Mouse (Mus musculus): ENCODE measurements around the gene Psmb7. TPM values are rescaled to one million over a fixed set of nuclear protein-coding genes. Genes with fewer than 3 reads are reported as not detected.

Gene Psmb7
- polyA plus RNA-seq, 3 experiments from 2014 or later = 89.2 to 158 (median 118) TPM

DNA sequence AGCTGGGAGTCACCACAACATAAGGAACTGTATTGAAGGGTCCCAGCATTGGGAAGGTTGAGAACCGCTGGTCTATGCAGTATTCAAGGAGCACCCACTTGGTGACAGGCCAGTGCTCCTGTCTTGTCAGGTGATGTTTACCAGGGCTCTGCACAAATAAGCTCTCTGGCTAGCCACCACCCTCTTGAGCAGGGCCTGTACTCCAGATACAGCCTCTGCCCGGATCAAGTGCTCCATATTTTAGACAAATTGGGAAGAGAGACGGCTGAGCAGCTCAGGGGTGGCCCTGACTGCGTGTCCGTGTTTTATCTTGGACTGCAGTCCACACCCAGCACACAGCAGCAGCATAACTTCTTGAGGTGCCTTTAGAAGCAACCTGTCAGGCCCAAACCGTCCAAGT is 57.2 kb downstream of the Psmb7 start:
- ATAC-seq = no peak

DNA sequence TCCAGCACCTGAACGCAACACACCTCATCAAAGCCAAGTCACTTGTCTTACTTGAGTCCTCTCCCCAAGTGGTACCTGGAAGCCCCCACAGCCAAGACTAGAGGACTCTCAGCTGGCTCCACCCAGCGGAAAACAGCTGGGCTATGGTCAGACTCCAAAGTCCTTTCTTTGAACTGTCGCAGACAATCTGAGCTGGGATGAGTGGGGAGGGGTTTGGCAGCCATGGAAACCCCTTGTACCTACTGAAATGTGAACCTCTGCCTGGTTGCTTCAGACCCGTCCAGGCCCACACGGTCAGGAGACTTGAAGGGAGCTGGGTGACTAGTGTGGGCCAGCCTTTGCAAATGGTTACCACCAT is 58.5 kb downstream of the Psmb7 start:
- no peak for ATAC-seq

DNA sequence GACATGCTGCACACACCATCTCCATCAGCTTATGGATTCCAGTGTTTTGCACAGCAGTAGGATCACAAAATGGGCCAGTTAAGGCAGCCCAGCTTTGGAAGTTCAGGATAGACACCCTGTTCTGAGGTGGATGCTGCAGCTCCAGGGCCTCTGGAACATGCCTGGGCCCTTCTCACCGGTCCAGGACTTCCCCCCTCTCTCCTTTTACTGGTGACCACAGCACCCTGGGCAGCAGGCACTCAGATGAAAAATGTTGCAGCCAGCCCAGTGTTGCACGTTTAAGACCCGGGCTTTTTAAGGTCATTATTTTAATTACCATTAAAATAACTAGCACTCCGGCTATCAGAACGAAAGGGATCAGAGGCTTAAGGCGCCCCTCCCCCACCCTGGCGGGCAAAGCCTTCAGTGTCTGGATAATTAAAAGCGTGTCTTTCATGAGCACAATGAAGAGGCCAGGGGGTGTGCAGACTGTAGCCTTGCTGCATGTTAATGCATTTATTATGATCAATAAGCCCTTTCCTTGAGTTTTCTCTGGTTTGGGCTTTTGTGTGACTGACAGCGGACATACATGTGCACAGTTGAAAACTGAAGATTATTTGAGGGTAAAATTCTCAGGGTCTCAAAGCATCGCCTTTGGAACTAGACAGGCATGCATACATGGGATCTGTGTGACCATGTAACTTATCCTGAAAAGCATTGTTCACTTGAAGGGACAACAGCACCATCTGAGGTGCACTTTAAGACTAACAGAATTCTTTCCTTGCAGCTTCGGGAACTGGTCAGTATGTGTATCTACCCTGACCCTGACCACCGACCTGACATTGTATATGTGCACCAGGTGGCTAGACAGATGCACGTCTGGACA is 59.1 kb downstream of the Psmb7 start:
- ATAC-seq = no peak

DNA sequence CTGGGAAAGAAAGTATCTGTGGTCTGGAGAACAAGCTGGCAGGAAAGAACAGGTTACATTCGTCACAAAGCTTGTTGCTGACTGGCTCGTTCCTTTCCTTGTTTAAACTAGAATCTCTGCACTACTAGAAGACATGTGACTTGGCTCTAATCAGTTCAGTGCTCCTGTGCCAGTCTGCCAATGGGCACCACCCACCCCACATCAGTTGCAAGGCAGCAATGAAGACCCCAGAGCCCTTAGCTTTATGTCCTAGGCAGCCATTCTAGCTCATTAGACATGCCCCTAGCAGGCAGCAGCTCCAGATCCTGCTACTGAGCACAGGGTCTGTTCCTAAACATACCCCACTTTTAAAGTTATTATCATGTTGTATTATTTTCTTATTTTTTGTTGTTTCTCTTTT is 59.9 kb downstream of the Psmb7 start:
- no peak for ATAC-seq

- ATAC-seq = no peak
These were observed 64.4 kb downstream of the Psmb7 start for GRCm38 (mm10) chr2:38579528-38579927.

GRCm38 (mm10) chr2:38578602-38579521 is 65.0 kb downstream of the Psmb7 start:
- no peak for ATAC-seq

- ATAC-seq = no peak
These were observed 69.2 kb downstream of the Psmb7 start for GRCm38 (mm10) chr2:38574697-38575096.

GRCm38 (mm10) chr2:38571971-38572601 is 71.8 kb downstream of the Psmb7 start:
- ATAC-seq = no peak

GRCm38 (mm10) chr2:38562596-38562995 is 81.3 kb downstream of the Psmb7 start:
- no peak for ATAC-seq

DNA sequence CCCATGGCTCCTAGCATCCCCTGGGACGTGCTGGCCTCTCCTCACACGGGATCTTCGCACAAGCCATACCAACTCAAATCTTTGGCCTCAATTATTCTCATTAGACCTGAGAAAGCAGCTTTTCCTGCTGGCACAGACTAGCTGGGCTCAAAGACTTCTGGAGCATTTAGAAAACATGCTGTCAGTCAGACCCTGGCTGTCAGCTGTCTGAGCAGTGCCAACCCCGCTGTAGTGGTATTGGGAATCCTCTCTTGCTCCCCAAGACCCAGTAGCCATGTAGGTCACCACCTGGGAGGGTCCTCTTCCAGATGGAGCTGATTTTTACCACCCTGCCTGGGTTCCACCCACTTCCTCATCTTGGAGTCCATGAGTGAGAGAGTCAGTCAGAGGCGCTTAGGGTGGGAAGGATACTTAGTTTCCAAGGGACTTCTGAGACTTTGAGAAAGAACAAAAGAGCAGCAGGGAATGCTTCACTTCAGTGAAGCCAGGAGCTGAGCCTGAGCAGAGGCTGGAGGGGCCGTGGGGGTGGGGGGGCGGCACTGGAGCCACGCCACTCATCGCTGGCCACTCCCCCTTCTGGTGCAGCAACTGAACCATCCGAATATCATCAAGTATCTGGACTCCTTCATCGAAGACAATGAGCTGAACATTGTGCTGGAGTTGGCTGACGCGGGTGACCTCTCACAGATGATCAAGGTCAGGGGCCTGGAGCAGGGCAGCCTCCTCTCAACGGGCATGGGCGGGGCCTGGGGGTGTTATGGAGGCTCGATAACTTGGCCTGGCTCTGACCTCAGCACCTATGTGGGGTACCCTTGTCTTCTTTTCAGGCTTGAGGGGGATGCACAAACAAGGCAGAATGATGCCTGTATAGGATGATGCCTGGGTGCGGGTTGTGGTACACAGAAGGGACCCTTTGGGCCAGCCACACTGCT is 83.3 kb downstream of the Psmb7 start:
- ATAC-seq = no peak

DNA sequence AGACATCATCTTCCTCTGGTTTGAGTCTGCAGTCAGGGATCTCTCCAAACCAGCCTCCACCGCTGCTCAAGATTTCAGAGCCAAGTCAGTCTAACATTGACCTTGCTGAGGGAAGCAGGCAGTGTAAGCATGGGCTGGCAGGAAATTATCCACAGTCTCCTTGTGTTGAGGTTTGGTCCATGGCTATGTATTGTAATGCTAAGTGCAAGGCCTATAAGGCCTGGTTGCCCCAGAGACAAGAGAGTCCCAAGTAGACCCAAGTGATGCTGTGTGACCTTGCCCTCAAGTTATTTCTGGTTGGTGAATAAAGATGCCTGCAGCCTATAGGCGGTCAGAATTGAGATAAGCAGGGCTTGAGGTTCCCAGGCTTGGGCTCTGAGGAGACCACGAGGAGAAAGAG is 87.2 kb downstream of the Psmb7 start:
- ATAC-seq = no peak

- no peak for ATAC-seq
These were observed 88.2 kb downstream of the Psmb7 start for GRCm38 (mm10) chr2:38555659-38556058.

DNA sequence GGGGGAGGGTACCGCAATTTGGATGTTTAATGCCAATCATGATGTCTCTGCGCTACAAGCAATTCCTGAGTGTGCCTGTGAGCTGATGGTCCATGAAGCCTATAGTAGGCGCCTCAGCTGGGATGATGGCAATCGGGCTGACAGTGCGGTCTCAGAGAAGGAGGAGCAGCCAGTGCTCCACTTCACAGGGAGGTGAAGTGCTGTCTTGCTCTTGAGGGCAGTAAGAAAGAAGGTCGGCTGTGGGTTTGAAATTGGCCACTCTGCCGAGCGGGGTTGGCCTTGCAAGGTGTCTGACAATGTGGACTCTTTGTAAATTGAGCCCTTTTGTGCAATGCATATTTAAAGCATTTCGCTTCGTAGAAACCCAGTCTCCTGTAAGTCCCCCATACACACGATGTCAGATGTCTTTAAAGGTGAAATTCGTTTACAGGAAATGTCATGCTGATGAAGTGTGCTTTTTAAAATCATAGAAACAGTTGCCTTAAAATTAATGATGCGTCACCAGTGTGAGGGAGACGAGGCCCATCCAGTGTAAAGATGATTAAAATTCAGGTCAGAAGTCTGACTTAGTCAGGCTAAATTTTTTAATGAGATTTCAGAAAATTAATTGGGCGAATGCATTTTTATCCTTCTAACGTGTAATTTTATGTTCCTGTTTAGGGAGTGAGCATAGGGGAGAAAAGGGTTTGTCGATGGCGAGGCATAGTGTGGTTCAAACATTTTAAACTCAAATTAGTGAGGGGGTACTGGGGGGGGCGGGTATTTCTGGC is 89.5 kb downstream of the Psmb7 start:
- no peak for ATAC-seq

DNA sequence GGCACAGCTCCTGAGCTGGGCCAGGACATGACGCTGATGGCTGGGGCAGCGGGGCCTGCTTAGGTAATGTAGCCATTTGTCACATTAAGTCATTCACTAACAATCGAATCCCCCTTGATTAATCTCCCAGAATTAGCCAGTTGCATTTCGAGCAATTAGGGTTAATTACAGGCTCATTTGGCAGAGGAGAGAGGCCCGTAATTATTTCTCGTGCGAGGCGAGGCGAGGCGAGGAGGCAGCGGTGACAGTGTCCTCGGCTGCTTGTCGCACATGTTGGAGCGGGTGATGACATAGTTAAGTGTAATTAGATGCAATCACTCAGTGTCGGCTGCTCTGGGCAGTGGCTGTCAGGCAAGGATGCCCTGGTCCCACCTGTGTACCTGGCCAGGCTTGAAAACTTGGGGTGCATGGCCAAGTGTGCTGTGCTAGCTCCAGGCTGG is 91.9 kb downstream of the Psmb7 start:
- ATAC-seq = no peak

GRCm38 (mm10) chr2:38547793-38548517 is 95.9 kb downstream of the Psmb7 start:
- ATAC-seq = peak; percentile 90

DNA sequence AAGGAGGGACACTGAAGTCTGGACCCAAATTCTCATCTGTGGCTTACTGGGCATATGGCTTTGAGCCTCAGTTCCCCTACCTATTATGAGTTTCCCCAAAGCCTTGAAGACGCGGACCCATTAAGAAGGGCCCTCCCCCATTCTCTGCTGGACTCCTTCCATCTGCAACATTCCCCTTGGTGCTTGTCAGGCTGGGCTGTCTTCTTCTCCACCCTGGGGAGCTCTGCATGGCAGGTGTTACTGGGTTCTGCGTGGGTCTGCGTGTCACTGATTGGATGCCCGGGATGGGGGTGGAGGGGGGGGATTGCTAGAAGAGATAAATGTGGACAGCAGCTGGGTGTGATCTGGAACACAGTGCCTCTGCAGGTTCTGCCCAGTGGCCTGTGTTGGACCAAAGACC is 97.1 kb downstream of the Psmb7 start:
- no peak for ATAC-seq

GRCm38 (mm10) chr2:38546222-38546621 is 97.7 kb downstream of the Psmb7 start:
- no peak for ATAC-seq

DNA sequence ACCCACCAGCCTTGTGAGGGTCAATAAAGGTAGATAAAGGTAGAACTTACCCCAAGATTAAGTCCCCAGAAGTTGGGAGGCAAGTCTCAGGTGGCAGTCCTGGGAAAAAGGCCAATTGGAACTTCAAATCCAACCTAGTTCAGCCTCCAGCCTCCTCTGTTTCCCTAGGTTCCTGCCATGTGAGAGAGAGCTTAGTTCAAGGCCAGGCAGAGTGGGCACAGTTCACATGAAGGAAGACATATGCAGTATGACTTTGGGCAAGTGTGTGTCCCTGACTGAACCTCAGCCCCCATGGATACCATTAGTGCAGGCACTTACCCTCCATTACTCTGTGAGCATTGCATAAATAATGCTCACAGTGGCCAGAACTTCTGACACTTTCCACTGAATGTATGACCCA is 98.2 kb downstream of the Psmb7 start:
- no peak for ATAC-seq

DNA sequence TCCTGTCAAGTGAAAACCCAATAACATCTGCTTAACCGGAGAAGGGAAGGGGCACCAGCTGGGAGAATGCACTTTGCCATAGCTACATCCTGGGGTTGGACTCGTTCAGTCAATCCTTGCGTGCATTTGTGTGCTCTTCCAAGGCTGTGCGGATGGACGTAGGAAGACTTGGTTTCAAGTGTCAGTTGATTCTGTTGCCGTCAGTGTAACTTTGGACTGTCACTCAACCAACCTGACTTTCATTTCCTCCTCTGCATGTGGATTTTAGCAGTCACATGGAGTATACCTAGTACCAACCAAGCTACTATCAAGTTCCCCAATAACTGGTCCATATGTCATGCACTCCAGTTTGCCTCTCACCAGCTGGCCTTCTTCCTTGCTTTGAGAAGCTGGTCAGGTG is 98.9 kb downstream of the Psmb7 start:
- ATAC-seq = no peak

DNA sequence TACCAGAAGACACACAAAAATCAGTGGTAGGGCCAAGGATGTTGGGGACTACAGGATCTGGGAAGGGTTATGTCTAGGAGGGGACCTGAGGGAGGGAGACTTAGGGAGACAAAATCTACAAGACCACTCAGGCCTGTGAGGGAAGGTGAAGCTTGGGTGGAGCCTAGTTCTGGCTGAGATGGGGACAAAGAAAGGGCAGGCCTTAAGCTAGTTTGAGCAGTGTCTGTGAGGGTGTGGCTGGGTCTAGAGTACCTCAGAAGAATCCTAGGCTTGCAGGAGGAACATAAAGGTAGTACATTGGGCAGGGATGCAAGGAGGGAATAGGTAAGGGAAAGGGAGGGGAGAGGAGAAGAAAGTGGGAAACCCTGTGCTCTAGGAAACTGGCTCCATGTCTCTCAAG is 99.5 kb downstream of the Psmb7 start:
- no peak for ATAC-seq

- no peak for ATAC-seq
These were observed 100.7 kb downstream of the Psmb7 start for GRCm38 (mm10) chr2:38543158-38543557.
